Mouse (Mus musculus) lung, postnatal 14 days (tissue): ENCODE measurements at regions not wholly inside any gene's neighbourhood (a gene's known extent, or its start where the extent isn't known, plus 50 kb on each side); places are given as distances from the start of the nearest gene placed in this dataset.

Source experiments
- DNase-seq: peaks from one replicate; pipeline ENCODE4 v3.0.0; 2021

DNA sequence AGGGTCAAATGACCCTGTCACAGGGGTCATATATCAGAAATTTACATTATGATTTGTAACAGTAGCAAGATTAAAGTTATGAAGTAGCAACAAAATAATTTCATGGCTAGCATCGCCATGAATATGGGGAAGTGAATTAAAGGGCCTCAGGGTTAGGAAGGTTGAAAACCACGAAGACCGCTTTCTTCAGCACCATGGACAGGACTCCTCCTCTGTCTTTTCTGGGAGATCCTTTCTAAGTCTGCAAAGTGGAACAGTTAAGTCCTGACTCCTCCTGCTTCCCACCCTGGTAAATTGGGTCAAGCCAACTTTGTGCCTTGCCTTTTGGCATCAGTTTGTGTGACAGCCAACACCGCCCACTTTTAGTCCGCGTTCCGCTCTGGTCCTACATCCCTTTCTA lies 275.7 kb downstream of the Atp23 start:
- peak; percentile 4 for DNase-seq

- DNase-seq: no peak
Measured at GRCm38 (mm10) chr10:126620802-126621201, 280.4 kb downstream of the Atp23 start.

- DNase-seq: no peak
Measured at GRCm38 (mm10) chr10:126619970-126620369, 281.2 kb downstream of the Atp23 start.

DNA sequence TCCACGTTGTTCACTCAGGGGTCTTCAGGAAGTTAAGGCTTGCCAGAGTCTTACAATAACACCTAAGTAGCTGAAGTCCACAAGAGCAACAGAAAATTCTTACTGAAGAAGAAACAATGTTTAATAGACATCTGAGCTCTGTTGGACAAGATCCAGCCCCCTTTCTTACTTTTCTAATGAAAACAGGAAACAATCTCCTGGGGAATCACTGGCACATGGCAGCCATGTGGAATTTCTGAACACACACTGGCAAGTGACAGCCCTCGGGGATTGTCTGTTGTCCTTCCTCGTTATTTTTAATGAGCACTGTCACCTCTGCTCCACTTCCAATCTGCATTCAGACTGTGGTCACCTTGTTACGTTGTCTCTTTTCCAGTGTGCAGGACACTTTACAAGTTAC lies 288.9 kb downstream of the Atp23 start:
- no peak for DNase-seq

- DNase-seq: no peak
Measured at GRCm38 (mm10) chr10:126610506-126610905, 290.6 kb downstream of the Atp23 start.

GRCm38 (mm10) chr10:126599686-126600085 lies 301.5 kb downstream of the Atp23 start:
- DNase-seq: no peak

GRCm38 (mm10) chr10:126568155-126568554 lies 333.0 kb downstream of the Atp23 start:
- DNase-seq: no peak

DNA sequence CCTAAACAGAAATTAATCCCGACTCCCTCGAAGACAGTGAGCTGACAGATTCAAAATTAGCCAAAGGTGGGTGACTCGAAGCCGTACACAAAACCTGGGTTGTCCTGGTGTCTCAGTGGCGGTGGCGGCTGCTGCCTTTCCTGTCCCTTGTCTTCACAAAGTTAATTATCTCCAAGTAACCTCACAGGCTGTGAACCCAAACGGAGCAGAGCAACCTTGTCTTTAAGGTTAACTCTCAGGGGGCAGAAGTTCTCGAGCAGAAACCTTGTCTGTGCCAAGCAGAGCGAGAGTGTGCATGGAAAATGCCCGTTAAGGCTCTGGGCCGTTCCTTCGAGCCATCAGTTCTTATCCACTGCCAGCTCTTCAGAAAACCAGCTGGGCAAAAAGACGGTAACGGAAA lies 335.8 kb downstream of the Atp23 start:
- DNase-seq: no peak

DNA sequence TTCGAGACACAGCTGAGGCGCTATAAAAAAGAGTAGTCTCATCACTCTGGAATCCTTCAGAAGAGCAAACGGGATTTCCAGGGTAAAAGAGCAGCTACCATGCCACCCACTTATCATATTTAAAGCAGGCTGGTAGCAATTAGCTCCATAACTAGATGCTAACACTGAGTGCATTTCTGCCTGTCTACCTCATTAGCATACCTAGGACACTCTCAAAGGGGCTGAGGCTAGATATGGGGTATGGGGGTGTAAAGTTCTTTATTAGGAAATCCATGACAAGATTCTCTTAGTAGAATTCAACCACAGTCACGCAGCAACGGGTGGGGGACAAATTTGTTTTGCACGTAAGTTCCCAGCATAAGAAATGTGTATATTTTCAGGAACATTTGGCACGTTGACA lies 346.1 kb downstream of the Atp23 start:
- DNase-seq: no peak

- DNase-seq: no peak
Measured at GRCm38 (mm10) chr10:126531950-126532349, 369.2 kb downstream of the Atp23 start.

GRCm38 (mm10) chr10:126531368-126531767 lies 369.8 kb downstream of the Atp23 start:
- peak; percentile 50 for DNase-seq

GRCm38 (mm10) chr10:126528801-126529200 lies 372.4 kb downstream of the Atp23 start:
- no peak for DNase-seq

GRCm38 (mm10) chr10:126526186-126526585 lies 375.0 kb downstream of the Atp23 start:
- DNase-seq: no peak

DNA sequence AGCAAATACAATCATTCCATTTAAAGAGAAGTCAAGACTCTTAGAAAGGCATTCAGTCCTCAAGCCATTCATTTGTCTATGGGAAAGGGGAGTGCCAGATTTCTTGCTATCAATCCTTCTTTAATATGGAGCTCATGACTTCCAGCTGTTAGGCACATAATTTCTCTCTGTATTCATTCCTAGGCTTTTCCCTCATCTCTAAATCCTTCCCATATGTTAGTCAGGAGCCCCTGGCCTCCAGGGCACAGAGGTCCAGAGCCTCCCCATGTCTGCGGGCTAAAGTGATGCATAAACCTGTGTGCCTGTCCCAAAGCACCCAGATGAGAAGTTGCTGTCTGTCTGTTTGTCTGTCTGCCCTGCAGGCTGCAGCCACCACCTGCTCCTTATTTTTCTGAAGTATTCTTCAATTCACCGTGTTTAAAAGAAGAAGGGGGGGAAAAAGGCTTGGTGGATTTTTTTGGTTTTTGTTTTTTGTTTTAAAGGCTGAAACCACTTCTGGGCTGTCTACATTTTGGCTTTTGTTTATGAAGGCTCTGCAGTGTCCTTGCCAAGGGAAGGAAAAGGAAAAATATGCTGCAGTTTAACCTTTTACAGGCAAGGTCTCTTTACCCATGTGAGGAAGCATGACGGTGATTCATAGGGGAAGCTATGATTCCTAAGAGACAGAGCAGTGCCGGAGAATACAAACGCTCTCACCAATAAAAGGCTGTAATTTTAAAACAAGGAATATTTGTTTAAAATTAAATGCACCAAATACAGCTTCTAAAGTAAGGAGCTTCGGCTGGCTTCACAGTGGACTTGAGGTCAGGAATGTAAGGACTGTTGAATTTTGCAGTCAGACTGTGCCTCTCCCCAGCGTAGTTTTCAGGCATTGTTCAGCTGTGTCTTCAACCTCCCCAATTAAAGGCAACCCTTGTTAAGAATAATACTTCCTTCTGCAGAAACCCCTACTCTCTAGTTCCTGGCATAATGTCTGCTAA lies 379.0 kb downstream of the Atp23 start:
- DNase-seq: no peak

- no peak for DNase-seq
Measured at GRCm38 (mm10) chr10:126520973-126521372, 380.2 kb downstream of the Atp23 start.

DNA sequence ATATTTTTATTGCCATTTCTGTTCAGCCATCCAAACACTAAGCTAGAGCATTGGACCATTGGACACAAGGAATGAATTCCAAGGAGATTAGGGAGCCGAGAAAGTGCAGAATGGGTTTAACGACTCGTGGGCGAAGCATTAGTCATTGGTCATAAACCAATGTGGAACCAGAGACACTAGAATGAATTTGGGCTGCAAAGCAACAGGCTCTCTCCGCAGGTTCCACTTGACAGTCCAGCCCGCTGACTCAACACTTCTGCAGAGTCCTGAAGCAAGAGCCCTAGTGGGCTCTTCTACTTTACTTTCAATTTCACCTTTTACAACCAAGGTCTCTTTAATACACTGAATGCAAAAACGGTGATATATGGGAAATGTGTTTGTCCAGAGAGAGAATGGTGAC lies 388.0 kb downstream of the Atp23 start:
- no peak for DNase-seq

DNA sequence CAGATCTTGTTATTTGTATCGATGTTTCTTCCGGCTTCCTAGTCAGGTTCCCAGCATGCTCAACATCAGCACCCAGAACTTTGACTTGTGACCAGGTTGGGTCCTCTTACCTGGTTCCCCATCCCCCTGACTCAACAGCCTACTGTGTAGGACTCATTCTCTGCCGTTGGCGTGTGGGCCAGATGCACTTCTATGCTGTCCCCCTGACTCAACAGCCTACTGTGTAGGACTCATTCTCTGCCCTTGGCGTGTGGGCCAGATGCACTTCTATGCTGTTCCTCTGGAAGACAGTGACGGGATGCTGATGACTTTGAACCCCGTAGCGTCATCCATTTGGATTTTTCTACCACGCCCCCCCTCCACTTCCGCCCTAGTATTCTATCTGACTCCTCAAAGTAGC lies 389.6 kb downstream of the Atp23 start:
- peak; percentile 88 for DNase-seq

GRCm38 (mm10) chr10:126505988-126506387 lies 395.2 kb downstream of the Atp23 start:
- no peak for DNase-seq

GRCm38 (mm10) chr10:126502013-126502688 lies 399.0 kb downstream of the Atp23 start:
- DNase-seq: no peak

- DNase-seq: no peak
Measured at GRCm38 (mm10) chr10:126498726-126499125, 402.4 kb downstream of the Atp23 start.

GRCm38 (mm10) chr10:126493734-126494133 lies 407.4 kb downstream of the Atp23 start:
- no peak for DNase-seq

- DNase-seq: no peak
Measured at GRCm38 (mm10) chr10:126492211-126492610, 408.9 kb downstream of the Atp23 start.

- DNase-seq: no peak
Measured at GRCm38 (mm10) chr10:126485129-126485528, 416.0 kb downstream of the Atp23 start.

GRCm38 (mm10) chr10:126483479-126483878 lies 417.7 kb downstream of the Atp23 start:
- no peak for DNase-seq
